10 mouse cellular contexts compared by ENCODE assay signal in genomic region chr9:67235441-67236217, GRCm38 (mm10).
DNase-seq lines count a peak whose midpoint lies in the region; ATAC-seq and TF ChIP-seq lines count a peak whose summit lies in the region.
"Had no signal": no experiment of that assay in that cellular context is flagged by ENCODE, and none has a peak within 500 bp of the region (broad histone marks: within the 10 kb centered on the region; RNA-seq: fewer than 3 reads in every experiment).

No protein-coding gene starts in this region.

- WGBS in liver, adult 2 months, result 11% methylated on average over 12 of the region's 12 CpGs
- WGBS in liver, embryonic 12.5 days (ENCODE audit: insufficient replicate concordance), result 53% methylated on average over 12 of the region's 12 CpGs
- WGBS in intestine, embryonic 16.5 days, result 26% methylated on average over 12 of the region's 12 CpGs
- 29% methylated on average over 12 of the region's 12 CpGs for WGBS in stomach, embryonic 15.5 days

- H3K4me2 ChIP-seq in liver, embryonic 12.5 days, result no peak overlapping the region
- H3K4me2 ChIP-seq in intestine, embryonic 16.5 days (ENCODE audit: low read depth, low read length), result no peak overlapping the region
- H3K4me2 ChIP-seq in stomach, embryonic 15.5 days, result no peak overlapping the region

- H3K36me3 ChIP-seq in liver, adult 2 months (ENCODE audit: control insufficient read depth, insufficient read depth, low read length), result no peaks in the 10 kb centered on the region
- H3K36me3 ChIP-seq in liver, embryonic 12.5 days, result no peaks in the 10 kb centered on the region
- H3K36me3 ChIP-seq in intestine, embryonic 16.5 days (ENCODE audit: control insufficient read depth, insufficient read depth, low read length), result no peaks in the 10 kb centered on the region
- H3K36me3 ChIP-seq in stomach, embryonic 15.5 days, result no peaks in the 10 kb centered on the region

- no peak overlapping the region for H3K9ac ChIP-seq in liver, adult 2 months (ENCODE audit: low read depth, low read length)
- H3K9ac ChIP-seq in liver, embryonic 12.5 days, result no peak overlapping the region
- H3K9ac ChIP-seq in intestine, embryonic 16.5 days (ENCODE audit: low read depth, low read length), result no peak overlapping the region
- no peak overlapping the region for H3K9ac ChIP-seq in stomach, embryonic 15.5 days

- no peaks in the 10 kb centered on the region for H3K9me3 ChIP-seq in liver, embryonic 12.5 days (replicated peaks)
- no peaks in the 10 kb centered on the region for H3K9me3 ChIP-seq in intestine, embryonic 16.5 days (ENCODE audit: control insufficient read depth, low read length)
- no peaks in the 10 kb centered on the region for H3K9me3 ChIP-seq in stomach, embryonic 15.5 days

- H3K27me3 ChIP-seq in liver, adult 2 months (ENCODE audit: control insufficient read depth, insufficient read depth, low read length), result no peaks in the 10 kb centered on the region
- H3K27me3 ChIP-seq in liver, embryonic 12.5 days (replicated peaks), result no peaks in the 10 kb centered on the region
- H3K27me3 ChIP-seq in intestine, embryonic 16.5 days (replicated peaks; ENCODE audit: control insufficient read depth, insufficient read depth, low read length), result no peaks in the 10 kb centered on the region
- no peaks in the 10 kb centered on the region for H3K27me3 ChIP-seq in stomach, embryonic 15.5 days (replicated peaks)

- H3K4me3 ChIP-seq in liver, adult 2 months (ENCODE audit: insufficient read depth, low read depth, low read length), result no peak overlapping the region
- H3K4me3 ChIP-seq in liver, embryonic 12.5 days, result no peak overlapping the region
- no peak overlapping the region for H3K4me3 ChIP-seq in intestine, embryonic 16.5 days (ENCODE audit: low read length)
- H3K4me3 ChIP-seq in stomach, embryonic 15.5 days (replicated peaks), result no peak overlapping the region
- H3K4me3 ChIP-seq: erythroblast, embryonic 14.5 days had no signal

- ATAC-seq in liver, embryonic 12.5 days, result no peak
- ATAC-seq in intestine, embryonic 16.5 days, result peak; percentile 86
- peak; percentile 59; the same call in 1 of the 2 replicates for ATAC-seq in stomach, embryonic 15.5 days (ENCODE audit: insufficient read depth, low FRiP score, low read depth)

- no peak for TF ChIP-seq CTCF in liver, adult 2 months (IDR thresholded peaks at IDR 0.05; ENCODE audit: low read depth, low read length)

- peaks cover 6% of the 10 kb centered on the region; the same call in 1 of the 2 replicates for H3K4me1 ChIP-seq in liver, adult 2 months (ENCODE audit: control insufficient read depth, insufficient read depth, low read length)
- 0 out of 2 replicates have a peak, but pooled peaks cover 3% of the 10 kb centered on the region for H3K4me1 ChIP-seq in liver, embryonic 12.5 days
- H3K4me1 ChIP-seq in intestine, embryonic 16.5 days (ENCODE audit: control insufficient read depth, insufficient read depth, low read length), result peaks cover 13% of the 10 kb centered on the region
- H3K4me1 ChIP-seq in stomach, embryonic 15.5 days, result peaks cover 11% of the 10 kb centered on the region; the same call in 1 of the 2 replicates

- H3K27ac ChIP-seq in liver, adult 2 months (replicated peaks; ENCODE audit: insufficient read depth, low read depth, low read length), result peak overlapping the region; percentile 84
- no peak overlapping the region for H3K27ac ChIP-seq in liver, embryonic 12.5 days
- peak overlapping the region; percentile 77 for H3K27ac ChIP-seq in intestine, embryonic 16.5 days (ENCODE audit: low read length)
- H3K27ac ChIP-seq in stomach, embryonic 15.5 days, result peak overlapping the region; percentile 86

- no peaks in the 10 kb centered on the region for H3K79me2 ChIP-seq in liver, adult 2 months (ENCODE audit: control insufficient read depth, insufficient read depth, low read length)

- DNase-seq in liver, adult 2 months (ENCODE audit: extremely low read depth, low read depth, low spot score), result peak; percentile 89
- DNase-seq in kidney, postnatal 10 days, result peak; percentile 31
- DNase-seq in cerebellum, adult 9-10 months, result no peak
- no peak for DNase-seq in frontal cortex, postnatal 14 days (ENCODE audit: low spot score in 2 of 2)
- no peak for DNase-seq in gastrocnemius, postnatal 25 days
- DNase-seq: thymus, postnatal 4 days had no signal

- no peak for TF ChIP-seq POLR2A in liver, adult 2 months (IDR thresholded peaks at IDR 0.05; ENCODE audit: extremely low read depth, insufficient read depth, low read length)

Comparison
In these comparisons a context has a peak if more than half of its experiments do, and no peak if none do; other contexts are left out.
1. DNase-seq: peak in liver, adult 2 months (single experiment) and kidney, postnatal 10 days (single experiment); none in cerebellum, adult 9-10 months (single experiment), frontal cortex, postnatal 14 days (0 of 2) and gastrocnemius, postnatal 25 days (single experiment).